Comparison of ENCODE assay signal across 8 mouse cellular contexts in genomic region chr1:187907871-187908270, GRCm38 (mm10).
A peak's percentile ranks its signal among the peaks of the same experiment; 100 is the strongest.
DNase-seq lines count a peak whose midpoint lies in the region.
"Had no signal": no experiment of that assay in that cellular context is flagged by ENCODE, and none has a peak within 500 bp of the region (broad histone marks: within the 10 kb centered on the region; RNA-seq: fewer than 3 reads in every experiment).

No protein-coding gene starts in this region.

- WGBS in limb, embryonic 10.5 days, result 0% methylated on average over 3 of the region's 3 CpGs

- H3K9me3 ChIP-seq in limb, embryonic 10.5 days (replicated peaks), result no peaks in the 10 kb centered on the region

- H3K27me3 ChIP-seq in limb, embryonic 10.5 days (ENCODE audit: low read depth, poor library complexity, severe bottlenecking), result peaks cover 20% of the 10 kb centered on the region; the same call in 1 of the 2 replicates

- DNase-seq in kidney, adult 9 months, result peak; percentile 6
- no peak for DNase-seq in kidney, postnatal 10 days
- peak; percentile 54 for DNase-seq in NIH3T3 (ENCODE audit: low read depth)
- DNase-seq in embryo, embryonic 10 days (ENCODE audit: low spot score), result peak; percentile 79
- DNase-seq in limb, embryonic 10.5 days (ENCODE audit: low spot score), result peak; percentile 76
- no peak for DNase-seq in ovary, postnatal 14 days (ENCODE audit: low spot score)
- DNase-seq in adrenal gland, postnatal 14 days, result no peak
- DNase-seq: lung, postnatal 10 days had no signal

- no peaks in the 10 kb centered on the region for H3K36me3 ChIP-seq in limb, embryonic 10.5 days

- no peak overlapping the region for H3K4me3 ChIP-seq in limb, embryonic 10.5 days

- H3K27ac ChIP-seq in limb, embryonic 10.5 days, result peak overlapping the region; percentile 74; the same call in 1 of the 2 replicates

- peaks cover 20% of the 10 kb centered on the region for H3K4me1 ChIP-seq in limb, embryonic 10.5 days

Comparison
In these comparisons a context has a peak if more than half of its experiments do, and no peak if none do; other contexts are left out.
1. DNase-seq: peak in kidney, adult 9 months (single experiment), NIH3T3 (single experiment), embryo, embryonic 10 days (single experiment) and limb, embryonic 10.5 days (single experiment); none in kidney, postnatal 10 days (single experiment), ovary, postnatal 14 days (single experiment) and adrenal gland, postnatal 14 days (single experiment).